Mouse (Mus musculus) G1E (cell line): ENCODE measurements around the gene Sccpdh.

Experiments used
- CTCF ChIP-seq: IDR thresholded peaks from 2 replicates; pipeline ENCODE4 v1.5.1; 2012; ENCODE audit warnings: low read depth, low read length, inconsistent platforms, mixed read lengths
- GATA1 ChIP-seq: IDR thresholded peaks from 2 replicates; pipeline ENCODE4 v1.6.1; 2012; ENCODE audit warnings: borderline replicate concordance, low read length, inconsistent platforms, mixed read lengths
- GATA2 ChIP-seq: IDR thresholded peaks from 2 replicates; pipeline ENCODE4 v1.6.1; 2012; ENCODE audit warnings: low read depth, low read length, inconsistent platforms, borderline replicate concordance
- POLR2AphosphoS5 ChIP-seq: IDR thresholded peaks from 2 replicates; pipeline ENCODE4 v1.6.1; 2012; ENCODE audit warnings: low read depth, low read length, inconsistent platforms; ENCODE audit not compliant: insufficient replicate concordance
- TAL1 ChIP-seq: conservative IDR thresholded peaks from 2 replicates; pipeline ENCODE4 v1.6.1; 2012; ENCODE audit warnings: low read depth, low read length, inconsistent platforms, mixed read lengths

DNA sequence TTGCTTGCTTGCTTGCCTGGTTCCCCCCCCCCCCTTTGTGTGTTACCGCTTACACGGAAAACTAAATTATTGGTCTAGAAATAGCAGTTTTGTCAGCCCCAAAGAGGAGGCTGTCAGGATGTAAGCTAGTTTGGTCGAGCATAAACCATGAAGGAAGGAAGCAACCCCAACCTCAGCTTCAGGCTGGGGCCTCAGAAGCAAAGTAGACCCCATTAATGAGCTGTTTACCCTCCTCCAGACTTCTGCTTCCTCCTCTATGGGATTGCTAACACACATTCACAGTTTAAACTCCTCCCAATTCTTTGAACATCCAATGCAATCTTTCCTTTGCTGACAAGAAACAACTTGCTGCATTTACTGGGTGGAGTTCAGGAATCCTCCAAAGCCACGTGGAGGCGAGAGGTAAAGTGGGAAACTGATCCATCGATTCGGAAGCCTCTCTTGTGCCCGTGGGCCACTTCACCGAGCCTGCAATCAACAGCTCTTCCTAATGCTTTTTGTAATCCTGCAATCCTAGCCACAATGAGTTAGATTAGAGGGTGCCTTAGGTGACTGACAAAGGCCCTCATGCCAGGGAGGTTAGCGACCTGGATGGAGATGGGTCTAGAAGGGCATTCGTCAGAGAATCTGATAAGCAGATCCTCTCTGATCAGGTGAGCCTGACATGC lies 35.1 kb upstream of the Sccpdh start:
- no peak for TF ChIP-seq GATA2
- TF ChIP-seq GATA1: no peak
- no peak for TF ChIP-seq CTCF
- TF ChIP-seq POLR2AphosphoS5: no peak
- no peak for TF ChIP-seq TAL1
